Mouse (Mus musculus): ENCODE measurements around the gene Zdhhc5. TPM values are rescaled to one million over a fixed set of nuclear protein-coding genes. Genes with fewer than 3 reads are reported as not detected.

The Zdhhc5 gene
- polyA plus RNA-seq, 2 experiments = 17.2 to 18.8 TPM

- no peaks in the 10 kb centered on the region for H3K9me3 ChIP-seq (ENCODE audit: control insufficient read depth, low read length)
- peaks cover 14 to 20% of the 10 kb centered on the region in 2 experiments for H3K4me1 ChIP-seq (replicated peaks; ENCODE audit: control insufficient read depth in 2 of 2, insufficient read depth in 2 of 2, low read length in 1 of 2)
- H3K27ac ChIP-seq = peak overlapping the region; percentile 98
- H3K4me3 ChIP-seq (ENCODE audit: insufficient read depth in 1 of 2, low read depth in 2 of 2, low read length in 2 of 2) = peak overlapping the region; percentile 77 to 98
- H3K4me2 ChIP-seq (ENCODE audit: low read depth) = peak overlapping the region; percentile 87
- H3K27me3 ChIP-seq (ENCODE audit: control insufficient read depth, insufficient read depth, low read length) = no peaks in the 10 kb centered on the region
- DNase-seq (ENCODE audit: low read depth in 3 of 3, low spot score in 3 of 3) (peak; percentile 94 to 95 (median 95)), ATAC-seq (ENCODE audit: insufficient read depth) (peak; percentile 85)
- under 1% methylated on average over 33 of the region's 33 CpGs for WGBS (ENCODE audit: insufficient replicate concordance)
- H3K36me3 ChIP-seq (replicated peaks; ENCODE audit: control insufficient read depth, insufficient read depth, low read depth) = peaks cover 7% of the 10 kb centered on the region
- H3K9ac ChIP-seq (replicated peaks) = peak overlapping the region; percentile 92
- no peak for TF ChIP-seq CTCF (IDR thresholded peaks at IDR 0.05; ENCODE audit: low read depth)
- TF ChIP-seq EP300 (IDR thresholded peaks at IDR 0.05; ENCODE audit: low read depth) = no peak
Measured at GRCm38 (mm10) chr2:84715562-84716361, 782 bp upstream of the Zdhhc5 start.

DNA sequence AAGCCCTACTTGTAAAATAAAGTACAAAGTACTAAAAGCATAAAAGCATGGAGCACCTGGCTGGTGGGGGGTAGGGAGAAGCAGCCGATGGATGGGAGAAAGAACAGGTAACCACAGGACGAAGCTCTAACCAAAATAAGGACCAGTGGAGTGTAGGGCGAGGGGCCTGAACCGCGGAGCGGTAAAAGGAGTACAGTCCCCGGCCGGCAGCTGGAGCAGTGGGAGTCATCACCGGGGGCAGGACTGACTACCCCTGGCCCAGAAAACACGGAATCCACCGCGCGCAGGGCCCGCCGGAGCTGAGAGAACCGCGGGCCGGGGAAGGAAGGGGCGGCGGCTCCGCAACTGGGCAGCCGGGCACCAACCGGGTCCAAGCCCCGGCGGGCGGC is 564 bp downstream of the Zdhhc5 start:
- H3K4me2 ChIP-seq (ENCODE audit: low read depth) = peak overlapping the region; percentile 87
- no peaks in the 10 kb centered on the region for H3K27me3 ChIP-seq (ENCODE audit: control insufficient read depth, insufficient read depth, low read length)
- TF ChIP-seq CTCF (IDR thresholded peaks at IDR 0.05; ENCODE audit: low read depth) = no peak
- no peak for TF ChIP-seq EP300 (IDR thresholded peaks at IDR 0.05; ENCODE audit: low read depth)
- H3K36me3 ChIP-seq (replicated peaks; ENCODE audit: control insufficient read depth, insufficient read depth, low read depth) = peaks cover 19% of the 10 kb centered on the region
- peaks cover 13 to 20% of the 10 kb centered on the region in 2 experiments for H3K4me1 ChIP-seq (replicated peaks; ENCODE audit: control insufficient read depth in 2 of 2, insufficient read depth in 2 of 2, low read length in 1 of 2)
- no peak for DNase-seq (ENCODE audit: low read depth in 3 of 3, low spot score in 3 of 3)
- peak overlapping the region; percentile 98 for H3K27ac ChIP-seq
- no peaks in the 10 kb centered on the region for H3K9me3 ChIP-seq (ENCODE audit: control insufficient read depth, low read length)
- H3K9ac ChIP-seq (replicated peaks) = peak overlapping the region; percentile 92
- WGBS (ENCODE audit: insufficient replicate concordance) = 0% methylated on average over 25 of the region's 26 CpGs
- no peak for ATAC-seq (ENCODE audit: insufficient read depth)
- peak overlapping the region; percentile 77 to 99 for H3K4me3 ChIP-seq (ENCODE audit: insufficient read depth in 1 of 2, low read depth in 2 of 2, low read length in 2 of 2)

DNA sequence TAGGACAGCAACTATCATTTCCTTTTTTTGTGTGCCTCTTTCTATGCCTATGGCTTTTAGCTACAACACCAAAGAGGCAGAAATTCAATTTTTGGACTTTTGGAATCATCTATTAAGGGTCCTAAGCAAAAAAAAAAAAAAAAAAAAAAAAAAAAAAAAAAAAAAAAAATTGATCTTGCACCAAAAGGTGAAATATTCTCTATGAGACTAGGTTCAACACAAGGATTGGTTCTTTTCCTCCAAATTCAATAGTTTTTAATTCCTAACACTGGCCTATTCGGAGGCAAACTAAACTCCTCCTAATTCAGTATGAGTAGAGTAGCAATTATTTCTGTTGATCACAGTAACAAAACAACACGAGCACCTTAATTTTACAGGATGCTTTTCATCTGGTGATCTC is 3.1 kb downstream of the Zdhhc5 start:
- peaks cover 41% of the 10 kb centered on the region for H3K36me3 ChIP-seq (replicated peaks; ENCODE audit: control insufficient read depth, insufficient read depth, low read depth)
- H3K9me3 ChIP-seq (ENCODE audit: control insufficient read depth, low read length) = no peaks in the 10 kb centered on the region
- no peak for TF ChIP-seq CTCF (IDR thresholded peaks at IDR 0.05; ENCODE audit: low read depth)
- TF ChIP-seq EP300 (IDR thresholded peaks at IDR 0.05; ENCODE audit: low read depth) = no peak
- H3K9ac ChIP-seq (replicated peaks) = no peak overlapping the region
- no peaks in the 10 kb centered on the region for H3K27me3 ChIP-seq (ENCODE audit: control insufficient read depth, insufficient read depth, low read length)
- H3K4me2 ChIP-seq (ENCODE audit: low read depth) = peak overlapping the region; percentile 28; the same call in 1 of the 2 replicates
- H3K4me3 ChIP-seq (ENCODE audit: insufficient read depth in 1 of 2, low read depth in 2 of 2, low read length in 2 of 2) = no peak overlapping the region
- DNase-seq (ENCODE audit: low read depth in 3 of 3, low spot score in 3 of 3) (no peak), ATAC-seq (ENCODE audit: insufficient read depth) (no peak)
- H3K27ac ChIP-seq = no peak overlapping the region
- peaks cover 7 to 10% of the 10 kb centered on the region in 2 experiments for H3K4me1 ChIP-seq (replicated peaks; ENCODE audit: control insufficient read depth in 2 of 2, insufficient read depth in 2 of 2, low read length in 1 of 2)
- 78% methylated on average over 2 of the region's 2 CpGs for WGBS (ENCODE audit: insufficient replicate concordance)

DNA sequence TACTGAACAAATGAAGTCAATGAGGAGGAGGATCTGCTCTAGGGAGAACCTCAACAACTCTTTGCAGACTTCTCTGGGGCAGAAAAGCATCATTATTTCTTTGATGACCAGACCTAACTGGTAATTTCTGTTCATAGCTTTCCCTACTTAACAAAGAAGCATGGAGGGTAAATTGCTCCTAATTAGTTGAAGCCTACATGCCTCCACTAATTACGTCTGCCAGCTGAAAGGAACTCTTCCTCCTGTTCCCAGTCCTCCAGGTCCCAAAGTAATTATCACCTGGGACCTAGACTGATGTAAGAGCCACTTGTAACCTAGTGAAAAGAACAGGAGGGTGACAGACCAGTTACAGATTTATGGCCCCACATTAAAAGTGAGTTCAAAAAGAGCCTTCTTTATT is 7.5 kb downstream of the Zdhhc5 start:
- Histone ChIP-seq H3K9me3 (ENCODE audit: control insufficient read depth, low read length) (no peaks in the 10 kb centered on the region), H3K9ac (replicated peaks) (no peak overlapping the region), H3K4me1 (replicated peaks; ENCODE audit: control insufficient read depth in 2 of 2, insufficient read depth in 2 of 2, low read length in 1 of 2) (peaks cover 5 to 6% of the 10 kb centered on the region in 2 experiments), H3K4me2 (ENCODE audit: low read depth) (no peak overlapping the region), H3K27me3 (ENCODE audit: control insufficient read depth, insufficient read depth, low read length) (no peaks in the 10 kb centered on the region), H3K27ac (no peak overlapping the region), H3K36me3 (replicated peaks; ENCODE audit: control insufficient read depth, insufficient read depth, low read depth) (peaks cover 55% of the 10 kb centered on the region), H3K4me3 (ENCODE audit: insufficient read depth in 1 of 2, low read depth in 2 of 2, low read length in 2 of 2) (no peak overlapping the region)
- no peak for ATAC-seq (ENCODE audit: insufficient read depth)
- 71% methylated on average over 1 of the region's 1 CpGs for WGBS (ENCODE audit: insufficient replicate concordance)
- no peak for DNase-seq (ENCODE audit: low read depth in 3 of 3, low spot score in 3 of 3)
- no peak for TF ChIP-seq EP300 (IDR thresholded peaks at IDR 0.05; ENCODE audit: low read depth)
- no peak for TF ChIP-seq CTCF (IDR thresholded peaks at IDR 0.05; ENCODE audit: low read depth)

GRCm38 (mm10) chr2:84705295-84705694 is 9.7 kb downstream of the Zdhhc5 start:
- TF ChIP-seq CTCF (IDR thresholded peaks at IDR 0.05; ENCODE audit: low read depth) (no peak), EP300 (IDR thresholded peaks at IDR 0.05; ENCODE audit: low read depth) (no peak)
- DNase-seq (ENCODE audit: low read depth in 3 of 3, low spot score in 3 of 3) (no peak), ATAC-seq (ENCODE audit: insufficient read depth) (no peak)
- Histone ChIP-seq H3K4me2 (ENCODE audit: low read depth) (no peak overlapping the region), H3K9ac (replicated peaks) (no peak overlapping the region), H3K27ac (no peak overlapping the region), H3K36me3 (replicated peaks; ENCODE audit: control insufficient read depth, insufficient read depth, low read depth) (peaks cover 53% of the 10 kb centered on the region), H3K27me3 (ENCODE audit: control insufficient read depth, insufficient read depth, low read length) (no peaks in the 10 kb centered on the region), H3K4me1 (replicated peaks; ENCODE audit: control insufficient read depth in 2 of 2, insufficient read depth in 2 of 2, low read length in 1 of 2) (peaks cover 5 to 6% of the 10 kb centered on the region in 2 experiments), H3K4me3 (ENCODE audit: insufficient read depth in 1 of 2, low read depth in 2 of 2, low read length in 2 of 2) (no peak overlapping the region), H3K9me3 (ENCODE audit: control insufficient read depth, low read length) (no peaks in the 10 kb centered on the region)
- WGBS (ENCODE audit: insufficient replicate concordance) = 67% methylated on average over 1 of the region's 1 CpGs
